Mouse (Mus musculus): ENCODE results near the gene Rplp0.

DNA sequence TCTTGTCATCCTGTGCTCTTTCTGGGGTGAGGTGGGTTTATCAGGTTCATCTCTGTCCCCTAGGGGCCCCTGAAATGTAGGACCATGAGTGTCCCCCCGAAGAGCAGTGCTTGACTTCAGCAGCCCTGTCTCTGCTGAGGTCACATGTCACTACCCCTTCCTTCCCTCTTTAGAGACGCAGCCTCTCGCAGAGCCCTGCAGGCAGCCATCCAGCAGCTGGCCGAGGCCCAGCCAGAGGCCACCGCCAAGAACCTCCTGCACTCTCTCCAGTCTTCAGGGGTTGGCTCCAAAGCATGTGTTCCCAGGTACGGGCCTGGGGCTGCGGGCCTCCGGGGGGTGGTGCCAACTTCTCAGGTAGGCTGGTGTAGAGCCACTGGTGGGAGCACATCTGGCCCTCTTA lies 15.7 kb downstream of the Rplp0 start:
- TF ChIP-seq POLR2A (IDR thresholded peaks at IDR 0.05; ENCODE audit: control insufficient read depth, extremely low read depth, insufficient read depth, low read length, poor library complexity) (no peak), CTCF (IDR thresholded peaks at IDR 0.05; ENCODE audit: borderline replicate concordance, control insufficient read depth, extremely low read depth, insufficient read depth, low read length, poor library complexity) (no peak)
